Mouse (Mus musculus) activated CD4-positive, CD25-positive, alpha-beta regulatory T cell (primary cell): ENCODE data around the gene Gm4553. TPM values are rescaled to one million over a fixed set of nuclear protein-coding genes. Genes with fewer than 3 reads are reported as not detected.

ENCODE experiments used
- polyA plus RNA-seq, 2 experiments: library from polyadenylated mRNA; unstranded; fragments of 100-300 nt; shearing (Covaris generic); gene quantifications; one replicate each; pipeline ENCODE4 v1.2.1; 2017

The Gm4553 gene
- polyA plus RNA-seq: under 1 TPM in 1 of 2 experiments, not detected in 1; 0.75 TPM

DNA sequence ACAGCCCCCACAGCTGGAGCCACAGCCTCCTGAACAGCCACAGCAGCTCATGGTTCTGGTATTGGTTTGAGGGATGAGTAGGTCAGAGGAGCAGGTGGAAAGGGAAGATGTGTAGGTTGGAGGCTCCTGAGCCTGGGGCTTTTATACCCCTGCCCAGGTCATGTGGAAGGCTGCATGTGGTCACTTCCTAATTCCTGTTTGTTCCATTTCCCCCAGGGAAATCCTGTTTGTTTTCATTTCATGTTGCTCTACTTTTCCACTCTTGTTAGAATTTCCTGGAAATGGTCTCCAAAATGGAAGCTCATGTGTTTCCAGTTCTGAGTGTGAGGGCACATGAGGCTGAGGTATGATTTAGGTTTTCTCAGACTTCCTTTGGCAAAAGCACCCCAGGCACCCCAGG is at the start of gene Gm4553:
TSS of gene Gm4553 (minus strand) at position 101 of the 400 bp plus-strand sequence.

DNA sequence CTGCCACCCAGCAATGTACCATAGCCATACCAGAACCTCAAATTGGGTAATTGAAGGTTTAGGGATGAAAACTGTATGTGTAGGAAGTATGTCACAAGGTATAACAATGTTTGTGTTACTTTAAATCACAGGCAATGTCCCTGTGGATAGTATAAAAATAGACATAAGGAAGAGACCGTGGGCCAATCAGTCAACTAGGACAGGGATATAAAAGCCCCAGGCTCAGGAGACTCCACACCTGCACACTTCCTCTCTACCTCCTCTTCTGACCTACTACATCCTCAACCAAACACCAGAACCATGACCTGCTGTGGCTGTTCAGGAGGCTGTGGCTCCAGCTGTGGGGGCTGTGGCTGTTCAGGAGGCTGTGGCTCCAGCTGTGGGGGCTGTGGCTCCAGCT is 46.0 kb upstream of the Gm4553 start, which contains the start of gene Gm7579:
TSS of gene Gm7579 (plus strand) at position 301 of the 400 bp plus-strand sequence.

DNA sequence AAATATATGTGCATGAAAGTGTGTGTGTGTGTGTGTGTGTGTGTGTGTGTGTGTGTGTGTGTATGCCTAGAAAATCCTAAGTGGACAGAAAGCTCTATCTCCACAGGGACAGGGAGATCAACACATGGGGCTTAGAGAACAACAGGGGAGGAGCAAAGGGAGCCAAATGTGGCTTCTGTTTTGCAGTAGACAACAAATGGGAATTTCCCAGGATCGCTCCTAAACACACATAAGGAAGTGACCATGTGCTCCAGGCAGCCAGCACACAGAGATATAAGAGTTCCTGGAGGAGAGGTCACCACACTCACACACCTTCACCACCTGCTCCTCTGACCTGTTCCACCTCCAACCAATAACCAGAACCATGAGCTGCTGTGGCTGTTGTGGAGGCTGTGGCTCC is 35.5 kb upstream of the Gm4553 start, which contains the start of gene Krtap5-3:
TSS of gene Krtap5-3 (plus strand) at position 301 of the 400 bp plus-strand sequence.

DNA sequence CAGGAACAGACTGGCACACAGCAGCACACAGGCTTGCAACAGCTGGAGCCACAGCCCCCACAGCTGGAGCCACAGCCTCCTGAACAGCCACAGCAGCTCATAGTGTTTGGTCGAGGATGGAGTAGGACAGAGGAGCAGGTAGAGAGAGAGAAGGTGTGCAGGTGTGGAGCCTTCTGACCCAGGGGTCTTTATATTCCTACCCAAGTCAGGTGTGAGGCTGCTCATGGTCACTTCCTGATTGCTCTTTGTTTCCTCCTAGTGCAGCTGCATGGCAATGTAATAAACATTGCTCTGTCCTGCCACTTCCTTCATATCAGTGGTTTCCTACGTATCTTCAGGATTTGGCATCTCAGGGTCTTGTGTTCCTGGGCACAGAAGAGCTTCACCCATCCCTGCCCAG is 24.8 kb upstream of the Gm4553 start, which contains the start of gene Gm10153:
TSS of gene Gm10153 (minus strand) at position 101 of the 400 bp plus-strand sequence.

DNA sequence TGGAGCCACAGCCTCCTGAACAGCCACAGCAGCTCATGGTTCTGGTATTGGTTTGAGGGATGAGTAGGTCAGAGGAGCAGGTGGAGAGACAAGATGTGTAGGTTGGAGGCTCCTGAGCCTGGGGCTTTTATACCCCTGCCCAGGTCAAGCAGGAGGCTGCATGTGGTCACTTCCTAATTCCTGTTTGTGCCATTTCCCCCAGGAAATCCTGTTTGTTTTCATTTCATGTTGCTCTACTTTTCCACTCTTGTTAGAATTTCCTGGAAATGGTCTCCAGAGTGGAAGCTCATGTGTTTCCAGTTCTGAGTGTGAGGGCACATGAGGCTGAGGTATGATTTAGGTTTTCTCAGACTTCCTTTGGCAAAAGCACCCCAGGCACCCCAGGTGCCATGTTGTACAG is 10.4 kb upstream of the Gm4553 start, which contains the start of gene Krtap5-2:
TSS of gene Krtap5-2 (minus strand) at position 101 of the 400 bp plus-strand sequence.

DNA sequence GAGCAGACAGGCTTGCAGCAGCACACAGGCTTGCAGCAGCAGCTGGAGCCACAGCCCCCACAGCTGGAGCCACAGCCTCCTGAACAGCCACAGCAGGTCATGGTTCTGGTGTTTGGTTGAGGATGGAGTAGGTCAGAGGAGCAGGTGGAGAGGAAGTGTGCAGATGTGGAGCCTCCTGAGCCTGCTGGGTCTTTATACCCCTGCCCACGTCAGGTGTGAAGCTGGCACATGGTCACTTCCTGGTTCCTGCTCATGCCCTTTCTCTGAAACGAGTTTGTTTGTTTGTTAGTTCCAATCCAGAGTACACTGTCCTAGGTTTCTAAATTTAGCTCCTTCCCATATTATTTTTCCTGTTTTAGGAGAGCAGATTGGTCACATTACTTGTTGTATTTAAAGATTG is 8.5 kb downstream of the Gm4553 start, which contains the start of gene Gm29735:
TSS of gene Gm29735 (minus strand) at position 101 of the 400 bp plus-strand sequence.

DNA sequence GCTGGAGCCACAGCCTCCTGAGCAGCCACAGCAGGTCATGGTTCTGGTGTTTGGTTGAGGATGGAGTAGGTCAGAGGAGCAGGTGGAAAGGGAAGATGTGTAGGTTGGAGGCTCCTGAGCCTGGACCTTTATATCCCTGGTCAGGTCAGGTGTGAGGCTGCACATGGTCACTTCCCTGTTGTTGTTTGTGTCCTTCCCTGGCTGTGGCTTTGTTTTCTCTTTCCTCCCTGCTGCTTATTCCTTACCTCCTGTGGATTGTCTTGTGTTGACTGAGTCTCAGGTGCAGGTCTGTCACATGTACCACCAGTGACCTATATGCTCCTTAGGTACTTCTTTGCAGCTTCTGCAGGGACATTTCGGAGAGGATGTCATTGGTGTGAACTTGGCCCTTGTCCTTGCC is 21.0 kb downstream of the Gm4553 start, which contains the start of gene Gm45337:
TSS of gene Gm45337 (minus strand) at position 101 of the 400 bp plus-strand sequence.

DNA sequence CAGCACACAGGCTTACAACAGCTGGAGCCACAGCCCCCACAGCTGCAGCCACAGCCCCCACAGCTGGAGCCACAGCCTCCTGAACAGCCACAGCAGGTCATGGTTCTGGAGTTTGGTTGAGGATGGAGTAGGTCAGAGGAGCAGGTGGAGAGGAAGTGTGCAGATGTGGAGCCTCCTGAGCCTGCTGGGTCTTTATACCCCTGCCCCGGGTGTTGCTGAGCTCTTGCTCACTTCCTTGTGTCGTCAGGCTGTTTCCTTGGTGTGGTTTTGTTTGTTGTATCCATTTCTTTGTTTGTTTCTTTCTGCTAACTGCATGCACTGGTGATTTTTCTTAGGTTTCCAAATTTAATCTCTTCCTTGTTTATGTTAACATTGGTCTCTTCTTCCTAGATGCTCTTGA is 29.6 kb downstream of the Gm4553 start, which contains the start of gene Gm39115:
TSS of gene Gm39115 (minus strand) at position 101 of the 400 bp plus-strand sequence.

DNA sequence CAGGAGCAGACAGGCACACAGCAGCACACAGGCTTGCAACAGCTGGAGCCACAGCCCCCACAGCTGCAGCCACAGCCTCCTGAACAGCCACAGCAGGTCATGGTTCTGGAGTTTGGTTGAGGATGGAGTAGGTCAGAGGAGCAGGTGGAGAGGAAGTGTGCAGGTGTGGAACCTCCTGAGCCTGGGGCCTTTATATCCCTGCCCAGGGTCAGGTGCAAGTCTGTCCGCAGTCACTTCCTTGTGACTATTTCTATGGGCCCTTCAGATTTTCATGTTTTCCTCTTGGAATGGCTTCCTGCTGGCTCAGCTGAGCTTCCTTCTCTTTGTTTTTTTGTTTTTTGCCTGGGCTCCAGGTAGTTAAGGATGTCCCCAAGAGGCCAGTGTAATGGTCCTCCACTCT is 44.9 kb downstream of the Gm4553 start, which contains the start of gene Gm45618:
TSS of gene Gm45618 (minus strand) at position 101 of the 400 bp plus-strand sequence.

Other genes with a start within 250 kb of the Gm4553 start
- 10 to 100 TPM; 41.9 to 42.3 TPM for gene Tollip, start 247.2 kb downstream of the Gm4553 start, polyA plus RNA-seq
- under 1 TPM in 1 of 2 experiments, not detected in 1; 0.17 TPM for gene Brsk2, start 216.0 kb downstream of the Gm4553 start, polyA plus RNA-seq
- 10 to 100 TPM; 67.3 to 91.7 TPM for gene Mob2, start 104.7 kb downstream of the Gm4553 start, polyA plus RNA-seq
- under 1 TPM in 1 of 2 experiments, not detected in 1; 0.13 TPM for gene Dusp8, start 69.9 kb downstream of the Gm4553 start, polyA plus RNA-seq
- gene Gm45618, start 45.0 kb downstream of the Gm4553 start, polyA plus RNA-seq: not detected
- gene Gm39115, start 29.7 kb downstream of the Gm4553 start, polyA plus RNA-seq: not detected
- gene Gm45337, start 21.1 kb downstream of the Gm4553 start, polyA plus RNA-seq: not detected
- not detected for gene Gm29735, start 8.6 kb downstream of the Gm4553 start, polyA plus RNA-seq
- under 1 TPM in 1 of 2 experiments, not detected in 1; 0.20 TPM for gene Krtap5-2, start 10.3 kb upstream of the Gm4553 start, polyA plus RNA-seq
- gene Gm10153, start 24.6 kb upstream of the Gm4553 start, polyA plus RNA-seq: not detected
- not detected for gene Krtap5-3, start 35.6 kb upstream of the Gm4553 start, polyA plus RNA-seq
- not detected for gene Gm7579, start 46.1 kb upstream of the Gm4553 start, polyA plus RNA-seq
- not detected for gene Krtap5-5, start 64.2 kb upstream of the Gm4553 start, polyA plus RNA-seq
- not detected for gene Gm40460, start 75.3 kb upstream of the Gm4553 start, polyA plus RNA-seq
- gene Gm2431, start 92.6 kb upstream of the Gm4553 start, polyA plus RNA-seq: not detected
- not detected for gene Gm4559, start 108.6 kb upstream of the Gm4553 start, polyA plus RNA-seq
- gene Krtap5-1, start 131.4 kb upstream of the Gm4553 start, polyA plus RNA-seq: not detected
- gene Krtap5-4, start 137.8 kb upstream of the Gm4553 start, polyA plus RNA-seq: not detected
- gene Ifitm10, start 208.0 kb upstream of the Gm4553 start, polyA plus RNA-seq: 10 to 100 TPM in 1 of 2 experiments, 1 to 10 TPM in 1; 6.1 to 10.4 TPM
- gene Gm49369, start 216.9 kb upstream of the Gm4553 start, polyA plus RNA-seq: under 1 TPM; 0.74 to 0.75 TPM
- 100 to 1,000 TPM; 374 to 473 TPM for gene Ctsd, start 222.3 kb upstream of the Gm4553 start, polyA plus RNA-seq